Mouse (Mus musculus) kidney, adult 8-10 months (tissue): ENCODE data around the gene Poc1a.

Source experiments
- DNase-seq, 2 experiments: peaks; one replicate each; pipeline ENCODE4 v3.0.0; 2022

Poc1a gene

DNA sequence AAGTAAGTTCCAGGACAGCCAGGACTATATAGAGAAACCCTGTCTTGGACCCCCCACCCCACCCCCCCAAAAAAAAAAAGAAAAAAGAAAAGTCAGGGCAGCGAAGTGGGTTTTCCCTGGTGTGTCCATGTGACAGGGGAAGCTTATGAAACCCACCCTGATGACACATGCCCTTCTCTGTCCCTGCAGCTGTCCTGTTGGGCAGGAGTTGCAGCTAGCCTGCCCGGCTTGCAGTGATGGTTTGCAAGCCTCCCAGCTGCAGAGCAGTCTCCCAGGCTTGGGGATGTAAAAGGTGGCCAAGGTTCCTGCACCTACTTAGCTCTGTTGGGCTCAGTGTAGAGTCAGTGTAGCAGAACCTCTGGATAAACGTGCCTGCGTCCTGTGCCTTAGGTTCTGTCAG lies 58.9 kb downstream of the Poc1a start:
- DNase-seq = no peak

DNA sequence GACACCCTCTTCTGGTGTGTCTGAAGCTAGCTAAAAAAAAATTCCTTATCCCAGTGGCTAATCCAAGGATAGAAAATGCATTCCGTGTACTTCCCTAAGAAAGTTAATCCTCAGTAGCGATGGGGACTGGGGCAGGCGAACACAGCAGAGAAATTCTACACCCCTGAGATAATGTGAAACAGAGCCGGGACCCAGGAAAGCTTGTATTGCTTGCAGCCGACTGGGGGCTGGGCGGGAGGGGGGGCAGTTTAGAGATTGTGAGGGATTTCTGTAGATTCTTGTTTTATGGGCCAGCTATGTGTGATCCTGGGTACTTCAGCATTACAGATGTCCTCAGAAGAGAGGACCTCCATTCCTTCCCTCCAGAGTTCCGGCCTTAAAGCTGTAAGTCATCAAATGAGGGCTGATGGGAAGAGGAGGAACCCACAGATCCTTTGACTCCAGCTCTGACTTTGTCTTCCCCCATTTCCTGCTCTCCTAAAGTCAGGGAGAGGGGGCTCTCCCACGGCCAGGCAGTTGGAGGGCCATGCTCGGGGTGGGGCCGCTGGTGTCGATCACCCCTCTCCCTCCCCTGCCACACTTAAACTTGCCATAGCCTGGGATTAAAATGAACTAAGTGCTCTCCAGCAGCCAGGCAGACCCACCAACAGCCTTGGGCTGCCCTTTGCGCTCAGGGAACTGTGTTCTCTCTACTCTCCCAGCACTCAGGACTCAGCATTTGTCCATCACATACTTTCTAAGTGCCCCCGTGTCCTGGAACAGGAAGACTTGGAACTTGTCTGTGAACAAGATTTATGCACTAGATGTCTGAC lies 59.8 kb downstream of the Poc1a start:
- DNase-seq = no peak

DNA sequence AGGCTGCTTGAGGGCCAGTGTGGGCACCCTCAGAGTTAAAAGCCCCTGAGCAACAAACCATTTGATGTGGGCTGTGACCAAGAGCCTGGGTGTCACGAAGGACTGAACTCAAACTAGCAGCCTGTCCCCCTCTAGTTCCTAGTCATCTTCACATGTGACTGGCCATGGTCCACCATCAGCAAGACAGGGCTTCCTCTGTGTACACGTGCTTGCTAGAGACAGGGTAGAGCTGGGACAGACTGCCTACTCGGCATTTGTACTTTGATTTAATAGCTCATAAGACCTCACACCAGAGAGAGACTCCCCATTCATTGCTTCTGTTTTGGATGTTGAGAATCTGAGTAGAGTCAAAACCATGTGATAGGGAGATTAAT lies 60.4 kb downstream of the Poc1a start:
- peak; percentile 29 to 36 for DNase-seq

DNA sequence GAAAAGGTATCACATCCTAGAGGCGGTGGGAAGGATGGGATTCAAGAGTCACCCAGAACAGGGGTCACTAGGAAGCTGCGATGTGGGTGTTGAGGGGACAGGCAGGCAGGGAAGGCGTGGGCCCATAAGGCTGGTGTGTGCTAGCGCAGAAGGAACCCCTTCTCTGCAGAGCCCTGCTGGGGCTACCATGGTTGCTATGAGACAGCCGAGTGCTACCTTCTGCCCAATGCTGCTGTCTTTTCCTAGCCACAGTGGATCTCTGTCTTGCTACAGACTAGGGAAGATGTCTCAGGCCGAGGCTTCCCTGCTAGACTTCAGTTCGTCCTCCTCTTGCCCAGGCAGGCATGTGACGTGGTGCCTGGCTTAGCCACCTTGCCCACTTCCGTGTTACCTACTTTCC lies 61.7 kb downstream of the Poc1a start:
- DNase-seq = no peak

DNA sequence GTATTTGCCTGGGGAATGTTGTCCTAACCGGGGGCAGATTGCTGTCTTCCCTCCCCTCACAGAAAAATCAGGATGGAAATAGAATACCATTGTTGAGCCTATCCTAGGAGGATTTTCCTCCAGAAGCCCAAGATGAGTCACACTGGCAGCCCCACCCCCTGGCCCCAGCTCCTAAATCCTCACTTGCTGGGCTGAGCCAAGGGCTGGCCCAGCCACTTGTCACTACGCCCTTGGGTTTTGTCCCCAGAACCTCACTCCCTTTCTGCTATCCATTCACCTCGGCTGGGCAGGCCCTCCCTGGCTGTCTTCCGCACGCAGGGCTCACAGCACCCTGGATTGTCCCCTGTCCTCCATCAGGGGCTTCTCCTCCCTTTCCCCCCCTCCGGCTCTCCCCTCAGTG lies 64.3 kb downstream of the Poc1a start:
- DNase-seq = peak in 1 of 2 experiments; percentile 29

DNA sequence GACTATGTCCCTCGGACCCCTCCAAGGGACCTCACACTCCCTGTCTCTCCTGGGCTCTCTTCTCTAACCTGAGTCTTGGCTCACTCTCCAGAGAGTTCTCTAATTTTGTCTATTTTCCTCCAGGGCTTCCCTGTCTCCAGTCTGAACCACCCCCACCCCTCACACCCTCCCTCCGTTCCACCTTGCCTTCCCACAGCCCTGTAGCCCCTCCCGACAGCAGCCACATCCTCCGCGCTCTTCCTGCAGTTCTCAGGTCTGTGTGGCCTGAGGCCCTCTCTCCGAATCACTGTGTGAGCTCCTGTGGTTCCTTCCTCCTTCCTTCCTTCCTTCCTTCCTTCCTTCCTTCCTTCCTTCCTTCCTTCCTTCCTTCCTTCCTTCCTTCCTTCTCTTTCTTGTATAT lies 64.8 kb downstream of the Poc1a start:
- no peak for DNase-seq

DNA sequence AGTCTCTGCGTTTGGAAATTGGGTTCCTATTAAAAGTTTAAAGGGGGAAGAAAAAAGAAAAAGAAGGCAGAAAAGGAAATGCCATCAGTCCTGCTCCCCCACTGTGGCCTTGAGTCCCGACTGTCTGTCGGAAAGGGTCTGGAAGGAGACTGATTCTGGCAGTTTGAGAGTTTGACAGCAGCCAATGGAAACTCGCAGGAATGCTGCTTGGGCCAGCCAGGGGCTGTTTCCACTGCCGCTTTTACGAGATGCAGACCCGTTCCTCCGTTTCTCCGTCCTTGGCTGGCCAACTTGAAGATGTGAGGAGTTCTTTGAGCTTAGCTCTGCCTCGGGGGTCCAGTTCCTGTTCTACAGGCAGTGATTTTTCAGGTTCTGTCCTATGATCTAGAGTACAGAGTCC lies 67.4 kb downstream of the Poc1a start:
- no peak for DNase-seq

DNA sequence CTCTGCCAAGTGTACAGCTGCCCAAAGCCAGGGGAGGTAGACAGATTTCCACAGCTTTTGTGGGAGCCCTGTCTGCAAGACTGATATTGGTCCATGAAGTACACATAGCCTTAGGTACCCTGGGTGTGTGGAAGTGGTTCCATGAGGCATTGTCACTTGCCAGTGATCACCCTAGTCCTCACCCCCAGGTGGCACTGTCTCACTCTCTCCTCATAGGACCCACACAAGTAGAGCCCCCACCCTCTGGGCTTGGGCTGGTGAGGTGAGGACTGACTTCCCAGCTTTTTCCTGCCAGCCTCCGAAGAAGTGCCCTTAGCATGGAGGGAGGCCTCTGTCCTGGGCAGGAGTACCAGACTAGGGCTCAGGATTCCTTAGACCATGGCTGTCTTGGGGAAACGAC lies 68.2 kb downstream of the Poc1a start:
- DNase-seq = peak in 1 of 2 experiments; percentile 55

DNA sequence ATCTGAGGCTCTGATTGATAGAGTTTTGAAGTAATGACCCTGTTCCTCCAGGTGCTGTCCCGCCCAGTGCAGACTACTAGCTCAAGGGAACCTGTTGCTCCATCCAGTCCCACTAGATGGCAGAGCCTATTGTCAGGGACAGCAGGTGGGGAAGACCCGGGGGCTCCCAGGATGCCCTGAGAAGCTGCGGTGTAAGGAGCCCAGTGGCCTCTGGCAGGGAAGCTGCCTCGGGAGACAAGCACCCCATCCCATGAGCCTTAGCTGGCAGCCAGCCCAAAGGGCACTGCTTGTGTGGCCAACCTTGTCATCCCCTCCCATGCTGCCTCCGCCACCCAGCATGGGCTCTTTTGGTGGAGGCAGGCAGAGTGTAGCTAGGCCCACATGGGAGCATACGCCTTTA lies 70.3 kb downstream of the Poc1a start:
- DNase-seq = peak in 1 of 2 experiments; percentile 23

DNA sequence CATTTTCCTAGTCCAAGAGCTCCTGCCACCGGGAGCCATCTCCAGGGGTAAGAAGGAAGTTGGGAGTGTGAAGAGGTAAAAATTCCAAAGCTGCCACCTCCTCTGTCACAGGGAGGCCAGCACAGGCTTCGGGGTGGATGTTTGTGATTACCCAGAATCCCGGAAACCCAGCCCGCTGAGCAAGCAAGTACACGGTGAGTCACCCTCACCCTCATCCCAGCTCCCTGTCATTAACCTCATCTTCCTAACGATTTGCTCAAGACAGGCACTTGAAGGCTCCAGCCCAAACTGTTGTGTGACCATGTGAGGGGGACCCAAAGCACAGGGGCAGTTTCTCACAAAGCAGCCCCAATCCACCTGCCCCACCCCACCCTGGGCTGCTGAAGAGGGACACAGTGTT lies 72.9 kb downstream of the Poc1a start:
- no peak for DNase-seq

DNA sequence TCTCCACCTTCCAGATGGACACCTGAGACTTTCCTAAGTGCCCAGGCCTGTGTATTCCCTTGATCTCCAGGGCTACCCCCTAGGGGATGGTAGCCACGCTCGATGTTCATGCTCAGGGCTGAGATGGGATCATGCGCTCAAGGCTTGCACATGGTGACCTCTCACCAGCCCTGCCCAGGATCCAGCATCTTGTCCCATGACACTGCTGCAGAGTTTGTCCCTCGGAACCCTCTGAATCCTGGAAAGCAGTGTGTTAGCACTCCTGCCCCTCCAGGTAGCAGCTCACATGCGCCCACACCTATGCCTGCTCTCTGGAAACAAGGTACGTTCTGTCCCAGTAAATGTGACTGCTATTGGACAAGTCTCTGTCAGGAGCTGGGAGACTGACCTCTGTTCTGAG lies 73.9 kb downstream of the Poc1a start:
- no peak for DNase-seq

DNA sequence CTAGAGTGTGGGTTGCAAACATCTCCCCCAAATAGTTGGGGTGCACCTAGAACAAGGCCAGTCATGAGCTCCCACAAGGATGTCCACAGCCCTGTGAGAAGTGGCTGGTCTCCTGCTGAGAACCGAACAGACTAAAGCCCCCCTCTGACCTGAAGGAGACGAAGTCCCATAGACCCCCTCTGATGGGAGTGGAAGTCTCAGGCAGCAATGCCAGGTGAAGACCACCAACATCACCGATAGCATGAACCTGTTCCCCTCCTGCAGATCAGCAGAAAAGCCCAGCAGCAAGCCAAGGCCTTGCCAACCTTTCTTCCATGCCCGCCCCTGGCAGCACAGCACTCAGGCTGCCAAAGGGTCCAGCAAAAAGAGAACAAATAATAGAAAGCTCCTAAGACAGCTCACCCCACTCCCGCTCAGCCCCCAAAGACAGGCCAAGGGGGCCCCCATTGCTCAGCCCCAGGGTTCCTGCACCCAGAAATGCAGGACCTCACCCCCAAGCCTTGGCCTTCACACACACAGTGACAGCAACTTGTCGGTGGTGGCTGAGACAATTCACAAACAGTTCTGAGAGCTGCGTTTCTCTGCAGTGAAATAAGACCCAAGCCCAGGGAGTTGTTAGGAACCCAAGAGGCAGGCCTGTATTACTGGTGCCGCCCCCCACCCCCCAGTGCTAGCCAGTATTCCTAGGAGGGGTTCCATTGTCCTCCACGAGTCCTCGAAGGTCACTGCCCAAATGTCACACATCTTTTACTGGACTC lies 74.5 kb downstream of the Poc1a start:
- DNase-seq = no peak

DNA sequence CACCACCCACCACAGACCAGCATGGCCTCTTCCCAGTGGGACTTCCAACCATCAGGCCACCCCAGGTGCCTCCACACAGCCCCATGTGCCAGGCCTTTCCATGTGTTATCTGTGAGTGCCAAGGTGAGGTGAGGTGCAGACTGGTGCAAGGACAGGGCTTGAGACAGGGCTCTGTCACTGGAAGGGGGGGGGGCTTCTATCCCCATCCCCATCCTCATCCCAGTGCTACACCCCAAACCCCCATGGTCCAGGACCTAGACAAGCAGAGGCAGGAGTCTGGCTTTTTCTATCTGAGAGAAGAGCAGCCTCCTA lies 75.1 kb downstream of the Poc1a start:
- no peak for DNase-seq

DNA sequence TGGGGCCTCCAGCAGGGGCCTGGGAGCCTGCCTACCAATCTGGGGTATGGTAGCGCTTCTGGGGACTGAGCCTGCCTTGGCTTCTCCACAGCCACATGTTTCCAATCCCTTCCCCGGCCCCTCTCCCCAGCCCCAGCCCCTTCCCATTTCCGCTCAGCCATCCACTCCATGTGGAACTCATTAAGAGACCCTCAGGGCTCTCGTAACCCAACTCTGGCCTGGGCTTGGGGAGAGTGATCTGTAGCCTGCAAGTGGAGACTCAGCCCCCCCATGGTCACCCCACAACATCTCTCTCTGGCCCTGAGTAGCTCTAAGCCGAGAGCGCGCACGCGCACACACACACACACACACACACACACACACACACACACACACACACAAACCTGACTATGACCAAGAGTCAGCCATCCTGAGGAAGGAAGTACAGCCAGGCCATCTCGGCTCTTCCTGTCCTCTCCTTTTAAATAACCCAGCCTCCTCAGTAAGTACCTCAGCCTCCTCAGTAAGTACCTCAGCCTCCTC lies 75.5 kb downstream of the Poc1a start:
- DNase-seq = no peak

DNA sequence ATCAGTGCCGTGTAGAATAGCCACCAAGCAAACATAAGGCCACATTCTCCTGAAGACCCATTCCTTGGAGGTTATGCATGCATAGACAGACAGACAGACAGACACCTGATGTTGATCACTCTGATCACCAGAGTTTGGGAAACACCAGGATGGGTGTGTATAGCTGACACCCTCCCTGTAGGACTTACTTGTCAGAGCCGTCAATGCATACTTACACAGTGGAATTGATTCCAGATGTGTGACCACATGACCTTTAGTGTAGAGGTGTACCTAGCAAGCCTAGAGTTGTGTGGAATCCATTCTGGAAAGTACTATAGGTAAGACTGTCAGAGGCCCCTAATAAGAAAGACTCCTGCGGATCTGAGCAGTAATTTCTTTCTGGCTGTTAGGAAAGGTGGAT lies 76.3 kb downstream of the Poc1a start:
- DNase-seq = no peak

DNA sequence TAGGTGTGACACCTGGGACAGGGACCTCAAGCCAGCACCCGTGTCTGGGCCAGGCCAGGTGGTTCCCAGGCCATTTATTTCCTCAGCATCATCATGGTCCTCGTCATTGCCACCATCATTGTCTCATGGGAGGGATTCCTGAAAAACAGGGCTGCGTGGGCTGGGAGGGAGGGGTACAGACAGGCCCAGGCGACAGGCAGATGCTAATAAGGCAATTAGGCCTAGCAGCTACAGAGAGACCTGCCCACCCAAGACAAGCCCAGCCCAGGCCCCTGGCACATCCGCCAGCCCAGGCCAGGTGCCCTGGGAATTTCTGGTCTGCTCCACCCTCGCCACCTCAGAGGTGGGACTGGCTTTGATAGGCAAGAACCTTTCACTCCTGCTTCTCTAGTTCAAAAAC lies 78.4 kb downstream of the Poc1a start:
- DNase-seq = no peak

DNA sequence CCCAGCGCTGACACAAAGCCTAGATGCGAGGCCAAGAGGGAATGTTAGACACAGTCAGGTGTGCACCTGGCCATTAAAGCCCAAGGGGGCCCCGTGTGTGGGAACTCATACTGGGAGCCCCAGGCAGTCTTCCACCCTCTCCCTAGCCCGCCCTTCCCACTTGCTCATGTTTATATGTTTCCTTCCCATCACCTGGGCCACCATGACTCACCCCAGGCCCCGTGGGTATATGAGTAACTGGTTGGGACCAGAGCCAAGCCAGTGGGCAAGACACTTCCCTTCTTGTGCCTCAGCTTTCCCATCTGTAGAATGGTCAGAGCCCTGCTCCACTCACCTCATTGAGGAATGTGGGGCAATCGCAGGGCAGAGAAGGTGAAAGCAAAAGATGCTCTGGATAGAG lies 80.3 kb downstream of the Poc1a start:
- DNase-seq = no peak

DNA sequence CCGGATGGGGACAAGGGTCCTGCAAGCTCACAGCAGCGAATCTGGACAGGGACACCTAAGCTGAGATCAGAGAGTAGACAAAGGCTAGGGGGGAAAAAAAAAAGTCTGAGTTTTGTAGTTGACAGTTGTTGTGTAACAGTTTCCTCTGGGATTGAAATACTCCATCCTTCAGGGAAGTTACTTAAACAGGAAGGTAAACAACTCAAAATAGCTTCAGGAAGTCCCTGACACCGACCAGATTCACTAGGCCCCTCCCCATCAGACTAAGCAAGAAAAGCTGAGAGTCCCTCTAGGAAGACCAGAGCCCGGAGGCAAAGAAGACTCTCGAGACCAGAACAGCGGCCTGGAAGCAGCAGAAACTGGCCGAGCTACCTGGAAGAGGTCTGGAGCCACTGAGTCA lies 84.5 kb downstream of the Poc1a start:
- DNase-seq = no peak

DNA sequence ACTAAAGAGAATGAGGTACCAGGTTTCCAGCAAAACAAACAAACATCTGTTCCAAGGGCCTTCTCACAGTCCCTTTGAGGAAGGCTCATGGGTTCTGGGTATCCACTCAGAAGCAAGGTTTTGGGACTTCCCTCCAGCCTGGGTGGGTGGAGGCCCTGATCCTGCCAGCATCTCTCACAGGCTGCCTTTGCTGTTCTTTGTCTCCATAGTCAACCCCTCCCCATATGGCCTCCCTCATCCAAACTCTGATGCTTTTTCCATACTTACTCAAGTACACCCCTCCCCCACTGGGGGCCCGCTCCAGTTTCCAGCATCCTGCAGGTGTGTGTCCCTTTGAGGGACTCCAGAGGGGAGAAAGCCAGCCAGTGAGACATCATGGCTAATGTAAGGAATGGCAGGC lies 85.3 kb downstream of the Poc1a start:
- DNase-seq = no peak

DNA sequence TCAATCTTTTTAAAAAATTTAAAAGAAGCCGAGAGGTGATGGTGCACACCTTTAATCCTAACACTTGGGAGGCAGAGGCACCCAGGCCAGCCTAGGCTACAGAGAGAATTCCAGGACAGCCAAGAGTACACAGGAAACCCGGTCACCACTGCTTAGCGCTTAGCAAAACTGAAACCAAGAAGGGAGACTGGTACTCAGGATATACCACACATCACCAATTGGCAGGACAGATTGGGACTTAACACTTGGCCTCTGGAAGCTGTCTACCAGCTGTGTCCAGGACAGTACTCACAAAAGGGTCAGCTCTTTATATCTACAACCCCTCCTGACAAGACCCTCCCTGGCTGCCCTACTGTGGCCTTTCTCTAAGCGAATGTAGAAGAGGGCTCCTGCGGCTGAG lies 86.1 kb downstream of the Poc1a start:
- DNase-seq = no peak

DNA sequence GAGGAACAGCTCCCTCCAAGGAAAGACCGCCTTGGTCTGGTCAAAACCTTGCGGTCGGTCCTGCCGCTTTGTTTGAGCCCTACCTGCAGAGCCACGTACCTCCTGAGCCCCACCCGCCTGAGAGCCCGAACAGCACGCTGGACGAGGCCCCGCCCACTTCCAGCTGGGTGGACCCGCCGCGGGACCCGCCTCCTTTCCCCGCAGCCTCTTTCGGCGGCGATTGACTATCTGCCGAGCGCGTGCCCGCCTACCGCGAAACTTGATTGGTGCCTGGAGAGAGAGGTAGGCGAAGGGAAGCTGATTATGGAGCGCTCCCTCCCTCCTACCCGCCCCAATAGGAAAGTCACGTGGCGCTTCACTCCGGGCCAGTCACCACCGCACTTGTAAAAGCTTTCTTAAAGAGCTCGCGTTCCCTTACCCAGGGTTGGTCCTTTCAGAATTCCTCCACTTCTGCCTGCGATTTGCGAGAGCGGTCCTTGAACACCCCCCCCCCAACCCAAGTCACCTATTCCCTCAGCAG lies 86.8 kb downstream of the Poc1a start:
- DNase-seq = peak; percentile 99

DNA sequence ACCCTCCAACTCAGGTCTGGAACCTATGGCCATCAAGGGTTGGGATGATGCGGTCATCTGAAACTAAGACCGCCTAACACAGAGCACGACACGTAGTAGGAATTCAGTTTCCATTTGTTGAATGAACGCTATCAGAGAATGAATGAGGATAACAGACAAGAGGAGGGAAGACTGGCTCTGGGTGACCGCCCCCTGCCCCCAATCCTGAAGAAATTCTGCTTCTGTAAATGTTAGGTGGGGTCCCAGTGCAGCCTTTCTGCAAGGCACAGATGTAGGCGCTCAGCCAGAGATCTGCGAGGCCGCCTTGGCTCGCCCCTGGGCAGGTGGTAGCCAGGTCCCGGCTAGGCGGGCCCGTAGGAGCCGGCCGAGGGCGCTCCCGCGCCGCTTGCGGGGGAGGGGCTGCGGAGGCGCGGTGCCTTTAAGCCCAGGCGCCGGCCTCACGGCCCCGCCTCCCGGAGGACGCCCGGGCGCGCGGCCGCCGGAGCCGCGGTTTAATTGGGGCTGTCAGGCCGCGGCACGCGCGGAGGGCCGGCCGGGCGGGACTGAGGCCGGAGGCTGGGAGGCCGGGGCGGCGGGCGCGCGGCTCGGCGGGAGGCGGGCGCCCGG lies 87.4 kb downstream of the Poc1a start, which contains the start of gene Dusp7:
Dusp7 (plus strand) TSS at position 521 of the 606 bp plus-strand sequence.
- peak; percentile 82 to 83 for DNase-seq

DNA sequence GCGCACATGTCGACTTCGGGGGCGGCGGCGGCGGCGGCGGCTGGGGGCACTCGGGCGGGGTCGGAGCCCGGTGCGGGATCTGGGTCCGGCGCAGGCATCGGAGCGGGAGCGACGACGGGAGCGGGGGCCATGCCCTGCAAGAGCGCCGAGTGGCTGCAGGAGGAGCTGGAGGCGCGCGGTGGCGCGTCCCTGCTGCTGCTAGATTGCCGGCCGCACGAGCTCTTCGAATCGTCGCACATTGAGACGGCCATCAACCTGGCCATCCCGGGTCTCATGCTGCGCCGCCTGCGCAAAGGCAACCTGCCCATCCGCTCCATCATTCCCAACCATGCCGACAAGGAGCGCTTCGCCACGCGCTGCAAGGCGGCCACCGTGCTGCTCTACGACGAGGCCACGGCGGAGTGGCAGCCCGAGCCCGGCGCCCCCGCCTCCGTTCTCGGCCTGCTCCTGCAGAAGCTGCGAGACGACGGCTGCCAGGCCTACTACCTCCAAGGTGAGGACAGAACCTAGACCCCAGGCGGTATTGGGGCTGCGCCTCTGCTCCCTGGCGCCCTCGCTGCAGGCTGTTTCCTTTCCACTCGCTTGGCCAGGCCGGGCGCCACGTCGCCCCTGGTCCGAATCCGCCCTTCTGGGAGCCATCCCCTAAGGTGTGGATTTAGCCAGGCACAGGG lies 88.1 kb downstream of the Poc1a start:
- peak in 1 of 2 experiments; percentile 46 for DNase-seq
